Mouse (Mus musculus) lung, embryonic 16.5 days (tissue): ENCODE data around the gene Tram2. TPM values are rescaled to one million over a fixed set of nuclear protein-coding genes. Genes with fewer than 3 reads are reported as not detected.

Experiments used
- ATAC-seq: fragments of 200-750 bp; cut with Nextera tagmentation; 2 replicates; pipeline ENCODE4 v1.8.0; 2017; ENCODE audit warnings: low read depth, mild to moderate bottlenecking, moderate library complexity
- H3K27ac ChIP-seq: fragments of 300-500 bp; sonication (generic); 2 replicates; pipeline ENCODE4 v1.5.1; 2014; ENCODE audit warnings: mild to moderate bottlenecking, control low read depth, low read length
- H3K27me3 ChIP-seq: fragments of 300-500 bp; sonication (generic); 2 replicates; pipeline ENCODE4 v1.6.1; 2014; ENCODE audit warnings: low read depth, low read length, mixed read lengths; ENCODE audit not compliant: control insufficient read depth, insufficient read depth
- H3K36me3 ChIP-seq: fragments of 300-500 bp; sonication (generic); 2 replicates; pipeline ENCODE4 v1.6.1; 2014; ENCODE audit warnings: low read length; ENCODE audit not compliant: control insufficient read depth, insufficient read depth
- H3K4me1 ChIP-seq: fragments of 300-500 bp; sonication (generic); replicated peaks from 2 replicates; pipeline ENCODE4 v1.6.1; 2014; ENCODE audit warnings: low read length, mixed read lengths; ENCODE audit not compliant: control insufficient read depth, insufficient read depth
- H3K4me2 ChIP-seq: fragments of 300-500 bp; sonication (generic); 2 replicates; pipeline ENCODE4 v1.6.1; 2014; ENCODE audit warnings: low read depth, low read length, control low read depth
- H3K4me3 ChIP-seq: fragments of 300-500 bp; sonication (generic); 2 replicates; pipeline ENCODE4 v1.5.1; 2014; ENCODE audit warnings: mild to moderate bottlenecking, low read length, control low read depth
- H3K9ac ChIP-seq: fragments of 300-500 bp; sonication (generic); 2 replicates; pipeline ENCODE4 v1.6.1; 2014; ENCODE audit warnings: low read length, control low read depth
- H3K9me3 ChIP-seq: fragments of 300-500 bp; sonication (generic); 2 replicates; pipeline ENCODE4 v1.6.1; 2016; ENCODE audit warnings: low read length; ENCODE audit not compliant: control insufficient read depth
- WGBS: fragments of 180-500 bp; shearing (Covaris S2); extraction: QIAGEN DNeasy Blood & Tissue Kit; methylation state at CpG from one replicate; pipeline ENCODE4 v1.1.7; 2014; 5-methylcytosine and 5-hydroxymethylcytosine counted together
- polyA plus RNA-seq: library from polyadenylated mRNA; unstranded; fragments of >200 nt; fragmentation: Nextera tagmentation; extraction: Ambion mirVana; gene quantifications from 2 replicates; pipeline ENCODE4 v1.2.1, GENCODE M21; 2015

The Tram2 gene
- polyA plus RNA-seq, 1 experiment from 2014 or later, result 8.6 TPM

DNA sequence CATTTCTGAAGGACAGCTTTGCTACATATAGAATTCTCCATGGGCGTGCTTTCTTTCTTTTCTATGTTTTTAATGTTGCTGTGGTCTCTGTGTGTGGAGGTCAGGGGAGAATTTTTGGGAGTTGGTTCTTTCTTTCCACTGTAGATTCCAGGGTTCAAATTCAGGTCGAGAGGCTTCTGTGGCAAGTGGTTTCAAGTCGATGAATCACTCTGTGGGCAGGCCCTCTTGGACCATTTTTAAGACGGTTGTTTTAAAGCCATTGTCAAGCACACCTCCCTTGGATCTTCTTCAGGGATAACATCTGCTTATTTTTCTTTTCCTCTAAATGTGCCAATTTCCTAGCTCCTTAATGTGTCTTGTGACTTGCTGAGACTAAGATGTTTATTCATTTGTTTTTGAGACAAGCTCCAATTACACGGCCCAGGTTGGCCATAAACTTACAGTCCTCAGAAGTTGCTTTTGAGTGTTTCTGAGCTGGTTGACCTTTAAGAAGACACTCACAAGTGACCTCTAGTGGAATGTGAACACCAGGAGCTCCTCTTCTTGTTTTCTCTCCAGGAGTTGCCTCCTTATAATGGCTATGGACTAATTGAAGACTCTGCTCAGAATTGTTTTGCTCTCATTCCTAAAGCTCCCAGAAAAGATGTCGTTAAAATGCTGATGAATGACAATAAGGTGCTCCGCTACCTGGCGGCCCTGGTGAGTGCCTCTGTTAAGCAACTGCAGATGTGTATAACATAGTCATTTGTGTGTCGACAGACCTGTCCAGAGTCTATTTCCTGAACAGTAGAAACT is 104.5 kb downstream of the Tram2 start:
- Histone ChIP-seq H3K9ac (no peak overlapping the region), H3K4me2 (no peak overlapping the region), H3K27me3 (no peaks in the 10 kb centered on the region), H3K4me3 (no peak overlapping the region), H3K27ac (no peak overlapping the region), H3K9me3 (no peaks in the 10 kb centered on the region), H3K4me1 (no peaks in the 10 kb centered on the region), H3K36me3 (no peaks in the 10 kb centered on the region)
- WGBS, result 49% methylated on average over 9 of the region's 9 CpGs
- ATAC-seq, result no peak

DNA sequence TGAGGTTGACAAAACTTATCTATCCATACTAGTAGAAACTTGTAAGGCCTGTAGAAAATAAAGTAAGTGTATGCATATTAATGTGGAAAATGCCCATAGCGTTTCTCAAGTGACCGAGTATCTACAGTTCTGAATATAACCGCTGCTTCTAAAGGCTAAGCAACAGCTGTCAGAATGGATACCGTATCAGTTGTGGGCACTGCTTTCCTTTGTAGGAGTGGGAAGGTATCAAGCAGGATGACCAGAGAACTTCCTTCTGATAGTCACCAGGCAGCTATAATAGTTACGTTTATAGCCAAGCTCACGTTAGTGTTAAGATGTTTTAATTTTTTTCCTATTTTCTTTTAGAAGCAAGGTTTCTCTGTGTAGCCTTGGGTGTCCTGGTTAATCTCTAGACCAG is 105.6 kb downstream of the Tram2 start:
- Histone ChIP-seq H3K9ac (no peak overlapping the region), H3K36me3 (no peaks in the 10 kb centered on the region), H3K4me3 (no peak overlapping the region), H3K4me2 (no peak overlapping the region), H3K9me3 (no peaks in the 10 kb centered on the region), H3K4me1 (no peaks in the 10 kb centered on the region), H3K27ac (no peak overlapping the region), H3K27me3 (no peaks in the 10 kb centered on the region)
- 88% methylated on average over 6 of the region's 6 CpGs for WGBS
- no peak for ATAC-seq

- no peaks in the 10 kb centered on the region for H3K36me3 ChIP-seq
- WGBS, result 75% methylated on average over 2 of the region's 2 CpGs
- H3K27ac ChIP-seq, result no peak overlapping the region
- H3K4me2 ChIP-seq, result no peak overlapping the region
- H3K9me3 ChIP-seq, result no peaks in the 10 kb centered on the region
- H3K4me1 ChIP-seq, result no peaks in the 10 kb centered on the region
- H3K27me3 ChIP-seq, result no peaks in the 10 kb centered on the region
- no peak overlapping the region for H3K4me3 ChIP-seq
- H3K9ac ChIP-seq, result no peak overlapping the region
- ATAC-seq, result no peak
These were observed 109.4 kb downstream of the Tram2 start for GRCm38 (mm10) chr1:20969642-20970041.

DNA sequence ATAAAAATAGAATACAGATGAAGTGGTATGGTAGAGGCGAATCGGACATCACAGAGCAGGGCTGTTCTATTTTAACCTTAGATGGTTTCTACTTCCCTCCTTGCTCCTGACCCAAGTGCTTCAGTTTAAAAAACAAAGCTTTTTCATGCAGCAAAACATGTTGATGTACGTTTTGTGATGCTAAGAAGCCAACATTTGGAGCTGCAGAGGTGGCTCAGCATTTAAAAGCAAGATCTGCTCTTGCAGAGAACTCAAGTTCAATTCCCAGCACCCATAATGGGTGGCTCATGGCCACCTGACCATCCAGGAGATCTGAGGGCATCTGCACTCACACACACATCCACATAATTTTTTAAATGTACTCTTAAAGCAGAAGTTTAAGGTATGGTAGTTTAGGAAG is 124.2 kb downstream of the Tram2 start:
- H3K27ac ChIP-seq, result no peak overlapping the region
- H3K4me2 ChIP-seq, result no peak overlapping the region
- no peak overlapping the region for H3K9ac ChIP-seq
- H3K9me3 ChIP-seq, result no peaks in the 10 kb centered on the region
- ATAC-seq, result no peak
- WGBS, result 90% methylated on average over 3 of the region's 3 CpGs
- no peaks in the 10 kb centered on the region for H3K27me3 ChIP-seq
- no peak overlapping the region for H3K4me3 ChIP-seq
- H3K36me3 ChIP-seq, result no peaks in the 10 kb centered on the region
- 0 out of 2 replicates have a peak, but pooled peaks cover 3% of the 10 kb centered on the region for H3K4me1 ChIP-seq

- Histone ChIP-seq H3K9me3 (no peaks in the 10 kb centered on the region), H3K4me3 (peak overlapping the region; percentile 62), H3K27ac (0 out of 2 replicates have a peak overlapping the region, but pooled peaks have one; percentile 12), H3K27me3 (no peaks in the 10 kb centered on the region), H3K9ac (peak overlapping the region; percentile 62), H3K4me2 (peak overlapping the region; percentile 69), H3K4me1 (0 out of 2 replicates have a peak, but pooled peaks cover 3% of the 10 kb centered on the region), H3K36me3 (no peaks in the 10 kb centered on the region)
- 5% methylated on average over 16 of the region's 16 CpGs for WGBS
- no peak; the same call in 1 of the 2 replicates for ATAC-seq
These were observed 127.2 kb downstream of the Tram2 start for GRCm38 (mm10) chr1:20951799-20952198.

GRCm38 (mm10) chr1:20951300-20951763 is 127.7 kb downstream of the Tram2 start, which contains the start of gene Efhc1:
Efhc1 (plus strand) TSS chr1:20951626.
- H3K4me2 ChIP-seq, result peak within 1 kb of the TSS; percentile 69
- peak; percentile 98 for ATAC-seq
- 0 out of 2 replicates have a peak, but pooled peaks cover 3% of the 10 kb centered on the region for H3K4me1 ChIP-seq
- H3K27ac ChIP-seq, result peak within 1 kb of the TSS; percentile 28
- H3K36me3 ChIP-seq, result no peaks in the 10 kb centered on the region
- WGBS, result 1% methylated on average over 23 of the region's 23 CpGs
- H3K9ac ChIP-seq, result peak within 1 kb of the TSS; percentile 62
- H3K4me3 ChIP-seq, result peak within 1 kb of the TSS; percentile 62
- no peaks in the 10 kb centered on the region for H3K9me3 ChIP-seq
- no peaks in the 10 kb centered on the region for H3K27me3 ChIP-seq

Other genes starting within 250 kb of the Tram2 start
- gene Paqr8, start 188.6 kb downstream of the Tram2 start, polyA plus RNA-seq, result 4.4 and 5.5 TPM in 2 replicates
- gene Efhc1, start 127.6 kb downstream of the Tram2 start, polyA plus RNA-seq, result 8.1 and 9.9 TPM in 2 replicates
- 10.3 and 13.3 TPM in 2 replicates for gene Tmem14a, start 139.3 kb upstream of the Tram2 start, polyA plus RNA-seq
- 2.5 and 3.7 TPM in 2 replicates for gene Gsta3, start 161.4 kb upstream of the Tram2 start, polyA plus RNA-seq